Mouse (Mus musculus) hematopoietic multipotent progenitor cell, adult 10-12 weeks (in vitro differentiated cells): Measurements from ENCODE around the gene Safb. TPM values are rescaled to one million over a fixed set of nuclear protein-coding genes. Genes with fewer than 3 reads are reported as not detected.

Source experiments
- polyA plus RNA-seq: library from polyadenylated mRNA; stranded (reverse); fragments of >175 nt; gene quantifications from 2 replicates; pipeline ENCODE4 v1.2.3, GENCODE M21; 2012; ENCODE audit warnings: low replicate concordance

Safb gene
- 109 and 178 TPM in 2 replicates for polyA plus RNA-seq

DNA sequence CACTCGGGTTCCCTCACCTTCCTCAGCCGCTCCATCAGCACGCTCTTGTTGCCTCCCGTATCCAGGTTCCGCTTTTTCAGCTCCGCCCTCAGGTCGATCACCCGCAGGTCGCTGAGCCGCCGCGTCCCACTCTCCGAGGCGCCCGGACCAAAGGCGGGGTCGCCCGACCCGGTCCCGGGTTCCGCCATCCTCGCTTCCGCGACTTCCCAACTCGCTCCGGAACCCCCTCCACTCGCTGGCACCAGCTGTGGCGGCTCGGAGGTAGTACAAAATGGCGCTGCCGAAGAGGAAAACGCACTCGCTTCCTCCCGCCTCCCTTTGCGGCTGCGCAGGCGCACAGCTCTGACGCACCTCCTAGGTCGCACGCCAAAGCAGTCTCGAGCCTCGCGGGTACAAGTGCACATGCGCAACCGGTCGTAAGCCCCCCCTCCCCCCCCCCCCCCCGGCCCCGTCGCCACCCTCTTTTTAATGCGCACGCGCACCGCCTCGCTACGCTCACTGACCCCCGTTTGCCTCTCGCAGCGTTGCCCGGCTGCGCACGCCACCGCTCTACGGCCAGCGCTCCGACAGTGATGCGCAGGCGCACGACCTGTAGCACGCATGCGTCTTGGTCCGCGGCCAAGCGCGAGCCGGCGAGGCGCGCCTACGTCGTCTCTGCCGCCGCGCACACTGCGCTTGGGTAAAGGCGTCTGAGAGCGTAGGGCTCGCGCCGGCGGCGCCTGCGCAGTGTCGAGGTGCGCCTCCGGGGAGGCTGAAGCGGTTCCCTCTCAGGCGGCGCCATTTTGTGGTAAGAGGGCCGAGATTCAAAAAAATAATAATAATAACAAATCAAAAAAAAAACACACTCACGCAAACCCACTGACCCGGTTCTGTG lies at the start of gene Safb, which contains the start of gene Safb2:
Gene Safb, plus strand, starts transcription at position 569 of the 874 bp plus-strand sequence.
Gene Safb2, minus strand, starts transcription at position 329 of the 874 bp plus-strand sequence.

DNA sequence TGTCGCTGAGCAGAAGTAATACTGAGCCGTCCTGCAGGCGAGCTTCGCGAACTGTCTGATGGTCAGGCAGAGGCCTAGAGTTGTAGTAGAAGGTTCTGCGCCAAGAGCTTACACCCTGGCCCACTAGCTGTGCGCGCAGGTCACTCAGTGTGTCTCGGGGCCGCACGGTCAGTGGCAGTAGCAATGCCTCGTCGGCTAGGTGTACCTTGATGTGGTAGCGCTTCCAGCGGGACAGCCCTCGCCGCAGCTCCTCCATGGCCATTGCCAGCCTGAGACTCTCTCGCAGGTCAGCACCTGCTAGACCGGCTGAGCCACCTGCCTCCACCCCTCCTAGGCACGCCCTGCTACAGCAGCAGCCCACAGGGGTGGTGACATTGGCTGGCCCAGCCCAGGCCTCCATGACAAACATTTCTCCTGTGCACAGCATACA lies 30.5 kb upstream of the Safb start, which contains the start of gene Gm20219:
Gene Gm20219, minus strand, starts transcription at position 266 of the 430 bp plus-strand sequence.

DNA sequence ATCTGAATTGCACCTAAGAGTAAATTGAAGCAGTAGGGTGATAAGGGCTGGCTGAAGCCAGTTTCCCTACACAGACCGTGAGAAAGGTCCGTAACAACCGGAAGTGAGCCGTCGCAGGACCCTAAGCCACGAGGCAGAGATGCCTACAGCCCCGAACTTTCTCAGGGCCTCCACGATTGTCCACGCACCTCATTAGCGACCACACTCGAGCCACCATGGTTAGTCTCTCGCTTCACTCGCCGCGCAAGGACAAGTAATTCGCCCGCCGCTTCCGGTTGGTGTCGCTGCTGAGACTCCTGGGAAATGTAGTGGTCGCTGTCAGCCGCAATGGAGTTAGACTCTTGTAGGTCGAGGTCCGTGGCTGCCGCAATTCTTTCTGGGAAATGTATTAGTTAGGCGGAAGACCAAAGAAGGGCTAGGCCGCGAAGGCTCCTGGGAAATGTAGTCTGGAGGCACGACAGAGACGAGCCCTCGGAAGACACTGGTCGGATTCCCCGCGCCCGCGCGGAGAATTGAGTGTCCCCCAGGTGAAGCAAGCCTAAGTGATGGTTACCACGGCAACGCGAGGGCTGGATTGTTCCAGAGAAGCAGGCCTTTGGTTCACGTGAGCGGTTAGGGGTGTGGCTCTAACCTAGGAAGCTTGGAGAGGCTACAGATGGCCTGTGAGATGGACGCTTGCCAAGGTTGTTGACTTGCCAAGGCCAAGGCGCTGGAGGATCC lies 25.0 kb downstream of the Safb start, which contains the start of gene 2410015M20Rik:
Gene 2410015M20Rik, minus strand, starts transcription at position 320 of the 720 bp plus-strand sequence.

DNA sequence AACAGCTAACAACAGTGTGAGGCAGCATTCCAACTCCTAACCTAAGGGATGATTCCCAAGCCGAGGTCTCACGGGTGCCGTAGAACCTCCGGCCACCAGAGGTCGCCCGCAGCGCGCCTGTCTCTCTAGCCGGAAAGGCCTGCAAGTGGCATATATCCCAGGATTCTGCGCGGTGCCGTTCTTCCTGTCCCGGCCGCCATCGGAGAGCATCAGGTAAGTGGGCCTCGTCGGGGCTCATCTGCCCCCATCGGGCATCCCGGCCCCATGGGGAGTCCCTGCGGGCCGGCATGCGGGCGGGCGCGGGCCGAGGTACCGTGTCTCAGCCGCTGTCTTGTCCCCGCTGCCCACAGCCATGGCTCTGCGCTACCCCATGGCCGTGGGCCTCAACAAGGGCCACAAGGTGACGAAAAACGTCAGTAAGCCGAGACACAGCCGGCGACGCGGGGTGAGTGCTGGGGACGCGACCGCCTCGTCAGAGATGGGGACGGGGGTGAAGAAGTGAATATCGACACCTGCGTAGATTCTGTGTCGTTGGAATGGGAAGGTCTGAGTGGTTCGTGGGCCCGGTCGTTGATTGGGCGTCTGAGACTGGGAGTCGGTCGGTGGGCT lies 28.7 kb downstream of the Safb start, which contains the start of gene Rpl36:
Gene Rpl36, plus strand, starts transcription at position 181 of the 609 bp plus-strand sequence.

DNA sequence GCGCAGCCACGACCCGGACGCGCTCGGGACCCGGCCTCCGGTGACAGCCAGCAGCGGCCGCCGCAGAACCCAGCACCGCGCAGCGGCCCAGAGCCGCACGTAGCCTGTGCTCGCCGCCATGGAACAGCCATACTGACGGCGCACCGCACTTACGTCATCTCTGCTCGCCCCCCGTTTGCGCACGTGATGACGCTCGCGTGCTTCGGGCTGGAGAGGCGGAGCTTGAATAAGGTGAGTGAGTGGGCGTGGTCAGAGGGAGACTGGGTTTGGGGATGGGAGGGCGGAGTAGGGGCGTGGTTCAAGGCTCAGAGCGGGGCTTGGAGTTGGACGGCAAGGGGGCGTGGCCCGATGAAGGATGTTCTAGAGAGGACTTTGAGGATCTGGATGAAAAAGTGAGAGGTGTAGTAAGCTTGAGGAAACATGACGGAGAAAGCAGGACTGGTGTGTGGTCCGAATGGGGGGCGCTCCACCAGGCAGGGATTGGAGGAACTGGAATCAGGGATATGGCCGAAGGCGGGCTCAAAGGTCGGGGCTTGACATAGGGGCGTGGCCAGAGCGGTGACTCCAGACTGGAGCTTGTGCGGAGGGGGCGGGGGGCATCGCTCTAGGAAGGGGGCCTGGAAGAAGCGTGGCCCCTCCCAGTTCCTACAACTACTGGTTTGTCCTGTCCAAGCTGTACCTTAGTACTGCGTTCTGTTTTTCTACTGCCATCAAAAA lies 42.3 kb downstream of the Safb start, which contains the start of gene Lonp1:
Gene Lonp1, minus strand, starts transcription at position 134 of the 717 bp plus-strand sequence.

DNA sequence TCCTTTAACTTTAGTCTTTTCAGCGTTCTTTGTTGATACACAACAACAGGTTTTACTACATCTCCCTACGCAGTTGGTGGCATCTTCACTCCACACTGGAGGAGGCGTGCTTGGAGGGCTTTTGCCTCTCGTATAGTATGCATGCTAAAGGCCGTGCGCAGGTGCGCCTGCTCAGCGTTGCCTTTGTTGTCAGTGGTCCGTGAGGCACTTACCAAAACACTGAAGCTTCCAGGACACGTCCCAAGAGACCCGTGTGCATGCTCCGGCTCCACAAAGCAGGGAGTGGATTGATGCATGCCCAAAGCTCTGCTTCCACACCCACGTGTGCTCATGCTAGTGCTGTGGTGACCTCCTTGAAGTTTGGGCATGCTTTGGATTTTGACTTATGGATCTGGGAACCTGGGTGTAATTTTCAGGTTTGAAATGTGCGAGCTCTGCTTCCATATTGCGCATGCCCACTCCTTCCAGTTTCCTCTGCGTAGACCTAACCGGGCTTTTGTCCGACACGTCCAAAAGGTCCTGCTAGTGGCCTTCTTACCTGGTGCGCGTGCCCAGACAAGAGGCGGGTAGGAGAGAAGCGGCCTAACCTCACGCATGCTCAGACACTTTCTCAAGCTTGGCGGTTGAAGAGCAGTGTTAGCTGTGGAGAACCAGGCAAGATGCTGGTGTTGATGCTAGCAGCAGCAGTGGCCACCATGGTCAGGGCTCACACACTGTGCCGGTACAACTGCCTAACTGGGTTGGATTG lies 43.1 kb downstream of the Safb start, which contains the start of gene Catsperd:
Gene Catsperd, plus strand, starts transcription at position 614 of the 748 bp plus-strand sequence.

Other genes starting within 250 kb of the Safb start
- gene Ptprs, start 108.3 kb upstream of the Safb start, polyA plus RNA-seq: 34.2 and 182 TPM in 2 replicates
- gene Znrf4, start 72.4 kb upstream of the Safb start, polyA plus RNA-seq: not detected in 2 replicates
- 1.8 and 1.9 TPM in 2 replicates for gene Gm20219, start 30.4 kb upstream of the Safb start, polyA plus RNA-seq
- gene Safb2, start 240 bp upstream of the Safb start, polyA plus RNA-seq: 235 and 462 TPM in 2 replicates
- 20.7 and 206 TPM in 2 replicates for gene 2410015M20Rik, start 24.9 kb downstream of the Safb start, polyA plus RNA-seq
- 4,904 and 5,189 TPM in 2 replicates for gene Rpl36, start 28.6 kb downstream of the Safb start, polyA plus RNA-seq
- gene Lonp1, start 42.1 kb downstream of the Safb start, polyA plus RNA-seq: 33.5 and 44.9 TPM in 2 replicates
- gene Catsperd, start 43.3 kb downstream of the Safb start, polyA plus RNA-seq: 0.16 and 0.40 TPM in 2 replicates
- gene Ranbp3, start 88.5 kb downstream of the Safb start, polyA plus RNA-seq: 84.9 and 151 TPM in 2 replicates
- gene Ndufa11, start 132.9 kb downstream of the Safb start, polyA plus RNA-seq: 49.6 and 172 TPM in 2 replicates
- 20.6 and 37.8 TPM in 2 replicates for gene Vmac, start 133.2 kb downstream of the Safb start, polyA plus RNA-seq
- 0.27 and 0.43 TPM in 2 replicates for gene Nrtn, start 172.7 kb downstream of the Safb start, polyA plus RNA-seq
- gene Dus3l, start 179.9 kb downstream of the Safb start, polyA plus RNA-seq: 70.9 and 106 TPM in 2 replicates
- 6.7 and 14.6 TPM in 2 replicates for gene Prr22, start 185.4 kb downstream of the Safb start, polyA plus RNA-seq
- 24.1 and 36.3 TPM in 2 replicates for gene Rfx2, start 246.2 kb downstream of the Safb start, polyA plus RNA-seq